Mouse (Mus musculus): Measurements from ENCODE around the gene Pde4b. TPM values are rescaled to one million over a fixed set of nuclear protein-coding genes. Genes with fewer than 3 reads are reported as not detected.

The Pde4b gene
- polyA plus RNA-seq, 1 experiment from 2014 or later = 15.6 TPM

Other genes with a start within 250 kb of the Pde4b start
- gene B020004J07Rik, start 243.5 kb upstream of the Pde4b start, polyA plus RNA-seq (2016; fragmentation: Nextera tagmentation; extraction: Ambion mirVana) = not detected in 2 replicates
- not detected in 2 replicates for gene C130073F10Rik, start 193.8 kb upstream of the Pde4b start, polyA plus RNA-seq (2016; fragmentation: Nextera tagmentation; extraction: Ambion mirVana)
- not detected in 2 replicates for gene Gm12800, start 178.4 kb upstream of the Pde4b start, polyA plus RNA-seq (2016; fragmentation: Nextera tagmentation; extraction: Ambion mirVana)
- not detected in 2 replicates for gene Gm12794, start 147.1 kb upstream of the Pde4b start, polyA plus RNA-seq (2016; fragmentation: Nextera tagmentation; extraction: Ambion mirVana)
- not detected in 2 replicates for gene Gm12790, start 106.5 kb upstream of the Pde4b start, polyA plus RNA-seq (2016; fragmentation: Nextera tagmentation; extraction: Ambion mirVana)
- not detected in 2 replicates for gene Gm12789, start 100.9 kb upstream of the Pde4b start, polyA plus RNA-seq (2016; fragmentation: Nextera tagmentation; extraction: Ambion mirVana)